Mouse (Mus musculus): ENCODE data around the gene Mrpl32.

Gene Mrpl32

DNA sequence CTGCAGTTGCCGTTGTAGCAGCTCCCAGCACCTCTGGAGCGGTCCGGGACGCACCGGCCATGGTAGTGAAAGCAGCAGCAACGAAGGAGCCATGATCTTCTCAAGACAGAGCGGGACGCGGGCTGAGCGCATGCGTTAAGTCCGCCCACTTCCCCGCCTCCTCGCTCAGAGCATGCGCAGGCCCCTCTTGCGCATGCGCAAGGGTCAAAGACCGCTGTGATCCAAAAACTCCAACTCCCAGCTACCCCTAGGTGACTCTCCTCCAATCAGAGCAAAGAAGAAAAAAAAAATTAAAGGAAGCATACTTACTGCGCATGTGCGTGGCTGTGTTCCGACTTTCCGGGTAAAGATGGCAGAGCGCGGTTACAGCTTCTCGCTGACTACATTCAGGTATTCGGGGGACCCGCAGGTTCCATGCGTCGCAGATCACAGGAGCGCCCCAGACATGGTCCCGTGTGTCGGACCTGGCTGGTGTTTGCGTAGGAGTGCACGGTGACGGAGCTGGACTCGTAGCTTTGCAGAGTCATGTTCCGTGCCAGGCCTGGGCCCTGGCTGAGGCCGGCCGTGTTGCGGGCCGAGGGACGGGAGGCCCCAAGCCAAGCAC is at the start of gene Mrpl32, which contains the start of gene Psma2:
Gene Mrpl32 (minus strand): TSS at position 240 of the 604 bp plus-strand sequence.
Gene Psma2 (plus strand): TSS at position 315 of the 604 bp plus-strand sequence.
- peak; percentile 88 for DNase-seq (ENCODE audit: low spot score)

DNA sequence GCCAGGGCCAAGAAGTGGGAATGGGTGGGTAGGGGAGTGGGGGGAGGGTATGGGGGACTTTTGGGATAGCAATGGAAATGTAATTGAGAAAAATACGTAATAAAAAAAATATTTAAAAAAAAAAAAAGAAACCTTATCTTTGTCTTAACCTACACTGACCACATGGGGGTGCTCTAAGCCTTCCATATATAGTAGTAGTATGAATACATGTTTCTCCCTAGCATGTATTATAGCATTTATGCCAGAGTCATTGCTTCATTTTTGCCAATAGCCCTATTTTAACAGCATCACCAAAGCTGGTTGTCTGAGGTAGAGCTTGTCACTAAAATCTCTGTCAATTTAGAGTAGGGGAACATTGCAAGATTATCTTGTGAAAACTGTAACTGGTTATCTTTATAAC is 36.3 kb upstream of the Mrpl32 start:
- DNase-seq (ENCODE audit: low spot score): no peak

GRCm38 (mm10) chr13:14639998-14640397 is 27.0 kb upstream of the Mrpl32 start:
- DNase-seq (ENCODE audit: low spot score): no peak

DNA sequence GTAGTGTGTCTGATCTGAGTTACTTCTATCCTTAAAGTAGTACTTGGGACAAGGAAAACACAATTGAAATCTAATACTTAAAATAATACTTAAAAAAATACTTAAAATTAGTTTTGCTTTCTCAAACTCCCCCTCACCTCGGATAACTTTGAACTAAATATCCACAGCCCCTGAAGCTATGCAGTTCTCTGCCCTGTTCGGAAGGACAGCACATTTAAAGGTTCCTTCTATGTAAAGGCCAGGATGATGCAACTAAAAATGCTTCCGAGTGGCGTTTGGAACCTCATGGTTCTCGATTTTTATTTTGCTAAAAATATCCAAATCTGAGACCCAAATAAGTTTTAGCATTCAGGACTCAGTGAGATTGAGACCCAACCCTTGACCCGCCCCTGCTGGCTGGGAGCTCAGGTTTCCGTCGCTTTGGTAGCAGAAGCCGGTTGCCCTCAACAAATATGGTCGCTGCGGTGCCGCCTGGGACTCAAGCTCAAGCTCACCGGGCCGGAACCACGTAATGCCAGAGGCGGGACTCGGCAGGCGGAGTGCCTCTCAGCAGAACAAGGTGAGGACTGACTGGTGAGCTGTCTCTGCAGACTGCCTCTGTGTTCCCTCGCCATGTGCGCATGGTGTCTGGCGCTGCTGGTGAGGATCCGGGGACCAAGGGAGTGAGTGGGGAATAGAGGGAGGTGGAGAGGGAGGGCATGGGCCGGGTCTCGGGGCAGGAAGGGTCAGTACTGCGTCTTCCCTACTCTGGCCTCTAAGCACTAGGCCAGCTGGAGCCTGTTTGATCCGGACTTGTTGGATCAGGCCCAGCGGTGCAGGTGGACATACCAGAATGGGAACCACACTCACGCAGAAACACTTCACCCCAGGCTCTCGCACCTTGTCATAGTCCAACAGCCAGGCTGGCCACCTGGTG is 17.0 kb upstream of the Mrpl32 start, which contains the start of gene AW209491:
Gene AW209491 (plus strand): TSS at position 429 of the 916 bp plus-strand sequence.
- peak; percentile 85 for DNase-seq (ENCODE audit: low spot score)

GRCm38 (mm10) chr13:14618724-14619123 is 5.8 kb upstream of the Mrpl32 start:
- no peak for DNase-seq (ENCODE audit: low spot score)

DNA sequence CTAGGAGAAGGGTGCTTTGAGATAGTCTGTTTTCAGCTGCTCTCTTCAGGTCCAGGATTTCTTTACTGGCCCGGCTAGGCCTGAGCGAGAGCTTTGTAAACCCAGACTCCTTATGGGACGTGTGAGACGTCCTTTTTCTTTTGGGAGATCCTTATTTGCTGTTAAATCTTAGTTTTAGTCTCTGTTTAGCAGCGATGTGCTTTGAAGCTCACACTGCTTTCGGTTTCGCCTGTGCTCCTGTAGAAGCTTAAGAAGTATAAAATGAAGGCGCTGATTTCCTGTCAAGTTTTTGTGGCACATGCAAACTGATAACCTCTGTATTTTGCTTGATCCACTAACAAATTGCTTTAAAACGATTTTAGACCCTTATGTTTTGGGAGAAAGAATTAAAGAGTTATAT is 588 bp upstream of the Mrpl32 start:
- DNase-seq (ENCODE audit: low spot score): no peak

DNA sequence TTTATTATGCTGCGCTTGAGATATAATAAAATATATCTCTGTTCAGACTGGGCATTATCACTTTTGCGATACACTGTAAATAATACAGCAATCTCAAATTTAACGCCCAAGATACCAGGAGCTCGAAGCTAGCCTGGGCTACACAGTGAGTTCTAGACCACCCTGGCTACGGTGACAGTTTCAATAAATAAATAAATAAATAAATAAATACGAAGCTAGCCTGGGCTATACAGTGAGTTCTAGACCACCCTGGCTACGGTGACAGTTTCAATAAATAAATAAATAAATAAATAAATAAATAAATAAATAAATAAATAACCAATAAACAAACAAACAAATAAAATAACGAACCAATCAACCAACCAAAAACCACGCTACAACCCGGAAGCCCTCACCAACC is 502 bp downstream of the Mrpl32 start:
- DNase-seq (ENCODE audit: low spot score): no peak

GRCm38 (mm10) chr13:14607616-14608015 is 5.3 kb downstream of the Mrpl32 start:
- no peak for DNase-seq (ENCODE audit: low spot score)

- no peak for DNase-seq (ENCODE audit: low spot score)
Observed at GRCm38 (mm10) chr13:14602744-14603143, 10.2 kb downstream of the Mrpl32 start.

GRCm38 (mm10) chr13:14580392-14580791 is 32.6 kb downstream of the Mrpl32 start:
- DNase-seq (ENCODE audit: low spot score): no peak

DNA sequence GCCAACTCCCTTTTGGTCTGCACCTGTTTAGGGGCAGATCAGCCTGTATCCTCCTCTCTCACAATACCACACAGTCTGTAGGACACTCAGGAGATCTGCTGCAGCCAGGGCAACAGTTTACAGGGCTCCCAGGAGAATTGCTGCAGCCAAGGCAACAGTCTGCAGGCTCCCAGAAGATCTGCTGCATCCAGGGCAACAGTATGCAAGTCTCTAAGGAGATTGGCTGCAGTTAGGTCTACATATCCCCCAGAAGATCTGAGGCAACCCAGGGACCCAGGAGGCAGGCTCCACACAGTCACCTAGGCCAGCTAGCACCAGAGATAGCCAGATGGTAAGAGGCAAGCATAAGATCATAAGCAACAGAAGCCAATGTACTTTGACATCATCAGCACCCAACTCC is 38.8 kb downstream of the Mrpl32 start:
- no peak for DNase-seq (ENCODE audit: low spot score)

- DNase-seq (ENCODE audit: low spot score): no peak
Observed at GRCm38 (mm10) chr13:14561336-14561735, 51.6 kb downstream of the Mrpl32 start.

Data from urinary bladder, postnatal 10 days (tissue).